Mouse (Mus musculus): Measurements from ENCODE around the gene Tulp4. TPM values are rescaled to one million over a fixed set of nuclear protein-coding genes. Genes with fewer than 3 reads are reported as not detected.

Tulp4 gene
- polyA plus RNA-seq, 1 experiment from 2014 or later = 113 TPM

GRCm38 (mm10) chr17:6091604-6092003 lies 14.6 kb upstream of the Tulp4 start:
- Histone ChIP-seq H3K9ac (ENCODE audit: low read depth, low read length) (no peak overlapping the region), H3K27me3 (replicated peaks; ENCODE audit: control insufficient read depth, insufficient read depth, low read length) (no peaks in the 10 kb centered on the region), H3K36me3 (ENCODE audit: control insufficient read depth, insufficient read depth, low read length) (peaks cover 2% of the 10 kb centered on the region; the same call in 1 of the 2 replicates), H3K4me2 (ENCODE audit: low read length) (no peak overlapping the region), H3K4me3 (ENCODE audit: low read length) (no peak overlapping the region), H3K9me3 (ENCODE audit: control insufficient read depth, low read length) (no peaks in the 10 kb centered on the region), H3K4me1 (ENCODE audit: control insufficient read depth, insufficient read depth, low read depth, low read length) (no peaks in the 10 kb centered on the region), H3K27ac (ENCODE audit: low read depth, low read length) (no peak overlapping the region)
- no peak for ATAC-seq
- 93% methylated on average over 6 of the region's 6 CpGs for WGBS

GRCm38 (mm10) chr17:6095579-6095978 lies 10.7 kb upstream of the Tulp4 start:
- Histone ChIP-seq H3K4me1 (ENCODE audit: control insufficient read depth, insufficient read depth, low read depth, low read length) (no peaks in the 10 kb centered on the region), H3K4me3 (ENCODE audit: low read length) (no peak overlapping the region), H3K27me3 (replicated peaks; ENCODE audit: control insufficient read depth, insufficient read depth, low read length) (no peaks in the 10 kb centered on the region), H3K27ac (ENCODE audit: low read depth, low read length) (no peak overlapping the region), H3K9me3 (ENCODE audit: control insufficient read depth, low read length) (no peaks in the 10 kb centered on the region), H3K9ac (ENCODE audit: low read depth, low read length) (no peak overlapping the region), H3K36me3 (ENCODE audit: control insufficient read depth, insufficient read depth, low read length) (no peaks in the 10 kb centered on the region), H3K4me2 (ENCODE audit: low read length) (no peak overlapping the region)
- ATAC-seq = no peak

GRCm38 (mm10) chr17:6097884-6098283 lies 8.4 kb upstream of the Tulp4 start:
- H3K4me3 ChIP-seq (ENCODE audit: low read length) = no peak overlapping the region
- 32% methylated on average over 4 of the region's 4 CpGs for WGBS
- no peak overlapping the region for H3K27ac ChIP-seq (ENCODE audit: low read depth, low read length)
- H3K27me3 ChIP-seq (replicated peaks; ENCODE audit: control insufficient read depth, insufficient read depth, low read length) = no peaks in the 10 kb centered on the region
- no peaks in the 10 kb centered on the region for H3K9me3 ChIP-seq (ENCODE audit: control insufficient read depth, low read length)
- ATAC-seq = peak; percentile 69; the same call in 1 of the 2 replicates
- no peaks in the 10 kb centered on the region for H3K36me3 ChIP-seq (ENCODE audit: control insufficient read depth, insufficient read depth, low read length)
- H3K4me1 ChIP-seq (ENCODE audit: control insufficient read depth, insufficient read depth, low read depth, low read length) = no peaks in the 10 kb centered on the region
- H3K4me2 ChIP-seq (ENCODE audit: low read length) = no peak overlapping the region
- no peak overlapping the region for H3K9ac ChIP-seq (ENCODE audit: low read depth, low read length)

- Histone ChIP-seq H3K36me3 (ENCODE audit: control insufficient read depth, insufficient read depth, low read length) (no peaks in the 10 kb centered on the region), H3K4me1 (ENCODE audit: control insufficient read depth, insufficient read depth, low read depth, low read length) (peaks cover 3% of the 10 kb centered on the region), H3K9me3 (ENCODE audit: control insufficient read depth, low read length) (no peaks in the 10 kb centered on the region), H3K9ac (ENCODE audit: low read depth, low read length) (no peak overlapping the region), H3K4me3 (ENCODE audit: low read length) (no peak overlapping the region), H3K4me2 (ENCODE audit: low read length) (no peak overlapping the region), H3K27me3 (replicated peaks; ENCODE audit: control insufficient read depth, insufficient read depth, low read length) (no peaks in the 10 kb centered on the region), H3K27ac (ENCODE audit: low read depth, low read length) (no peak overlapping the region)
- ATAC-seq = no peak
- WGBS = 96% methylated on average over 3 of the region's 3 CpGs
Observed at GRCm38 (mm10) chr17:6102287-6102686, 4.0 kb upstream of the Tulp4 start.

- no peak overlapping the region for H3K27ac ChIP-seq (ENCODE audit: low read depth, low read length)
- no peaks in the 10 kb centered on the region for H3K9me3 ChIP-seq (ENCODE audit: control insufficient read depth, low read length)
- no peak overlapping the region for H3K4me2 ChIP-seq (ENCODE audit: low read length)
- ATAC-seq = no peak
- H3K4me1 ChIP-seq (ENCODE audit: control insufficient read depth, insufficient read depth, low read depth, low read length) = peaks cover 12% of the 10 kb centered on the region
- no peak overlapping the region for H3K4me3 ChIP-seq (ENCODE audit: low read length)
- H3K27me3 ChIP-seq (replicated peaks; ENCODE audit: control insufficient read depth, insufficient read depth, low read length) = no peaks in the 10 kb centered on the region
- H3K9ac ChIP-seq (ENCODE audit: low read depth, low read length) = no peak overlapping the region
- no peaks in the 10 kb centered on the region for H3K36me3 ChIP-seq (ENCODE audit: control insufficient read depth, insufficient read depth, low read length)
- WGBS = 78% methylated on average over 6 of the region's 6 CpGs
Observed at GRCm38 (mm10) chr17:6103566-6103965, 2.7 kb upstream of the Tulp4 start.

GRCm38 (mm10) chr17:6107015-6107601 lies 871 bp downstream of the Tulp4 start:
- Histone ChIP-seq H3K27ac (ENCODE audit: low read depth, low read length) (peak overlapping the region; percentile 99), H3K27me3 (replicated peaks; ENCODE audit: control insufficient read depth, insufficient read depth, low read length) (no peaks in the 10 kb centered on the region), H3K36me3 (ENCODE audit: control insufficient read depth, insufficient read depth, low read length) (no peaks in the 10 kb centered on the region; the same call in 1 of the 2 replicates), H3K4me1 (ENCODE audit: control insufficient read depth, insufficient read depth, low read depth, low read length) (peaks cover 24% of the 10 kb centered on the region), H3K9ac (ENCODE audit: low read depth, low read length) (peak overlapping the region; percentile 99), H3K4me3 (ENCODE audit: low read length) (peak overlapping the region; percentile 93), H3K4me2 (ENCODE audit: low read length) (peak overlapping the region; percentile 86), H3K9me3 (ENCODE audit: control insufficient read depth, low read length) (no peaks in the 10 kb centered on the region)
- ATAC-seq = peak; percentile 66; the same call in 1 of the 2 replicates
- under 1% methylated on average over 49 of the region's 50 CpGs for WGBS

- no peak for ATAC-seq
- H3K9ac ChIP-seq (ENCODE audit: low read depth, low read length) = peak overlapping the region; percentile 99
- H3K9me3 ChIP-seq (ENCODE audit: control insufficient read depth, low read length) = no peaks in the 10 kb centered on the region
- 29% methylated on average over 7 of the region's 7 CpGs for WGBS
- peaks cover 24% of the 10 kb centered on the region for H3K4me1 ChIP-seq (ENCODE audit: control insufficient read depth, insufficient read depth, low read depth, low read length)
- H3K27ac ChIP-seq (ENCODE audit: low read depth, low read length) = peak overlapping the region; percentile 99
- peak overlapping the region; percentile 86 for H3K4me2 ChIP-seq (ENCODE audit: low read length)
- H3K4me3 ChIP-seq (ENCODE audit: low read length) = peak overlapping the region; percentile 93
- H3K27me3 ChIP-seq (replicated peaks; ENCODE audit: control insufficient read depth, insufficient read depth, low read length) = no peaks in the 10 kb centered on the region
- H3K36me3 ChIP-seq (ENCODE audit: control insufficient read depth, insufficient read depth, low read length) = no peaks in the 10 kb centered on the region; the same call in 1 of the 2 replicates
Observed at GRCm38 (mm10) chr17:6108175-6108574, 1.9 kb downstream of the Tulp4 start.

- Histone ChIP-seq H3K4me1 (ENCODE audit: control insufficient read depth, insufficient read depth, low read depth, low read length) (peaks cover 21% of the 10 kb centered on the region), H3K4me3 (ENCODE audit: low read length) (no peak overlapping the region), H3K4me2 (ENCODE audit: low read length) (no peak overlapping the region), H3K9me3 (ENCODE audit: control insufficient read depth, low read length) (no peaks in the 10 kb centered on the region), H3K9ac (ENCODE audit: low read depth, low read length) (no peak overlapping the region), H3K27me3 (replicated peaks; ENCODE audit: control insufficient read depth, insufficient read depth, low read length) (no peaks in the 10 kb centered on the region), H3K27ac (ENCODE audit: low read depth, low read length) (no peak overlapping the region), H3K36me3 (ENCODE audit: control insufficient read depth, insufficient read depth, low read length) (no peaks in the 10 kb centered on the region; the same call in 1 of the 2 replicates)
- no peak for ATAC-seq
- WGBS = 82% methylated on average over 3 of the region's 3 CpGs
Observed at GRCm38 (mm10) chr17:6110956-6111355, 4.7 kb downstream of the Tulp4 start.

- Histone ChIP-seq H3K36me3 (ENCODE audit: control insufficient read depth, insufficient read depth, low read length) (no peaks in the 10 kb centered on the region; the same call in 1 of the 2 replicates), H3K27ac (ENCODE audit: low read depth, low read length) (no peak overlapping the region), H3K9me3 (ENCODE audit: control insufficient read depth, low read length) (no peaks in the 10 kb centered on the region), H3K27me3 (replicated peaks; ENCODE audit: control insufficient read depth, insufficient read depth, low read length) (no peaks in the 10 kb centered on the region), H3K9ac (ENCODE audit: low read depth, low read length) (no peak overlapping the region), H3K4me1 (ENCODE audit: control insufficient read depth, insufficient read depth, low read depth, low read length) (peaks cover 15% of the 10 kb centered on the region), H3K4me2 (ENCODE audit: low read length) (no peak overlapping the region), H3K4me3 (ENCODE audit: low read length) (no peak overlapping the region)
- ATAC-seq = no peak
- WGBS = 88% methylated on average over 6 of the region's 6 CpGs
Observed at GRCm38 (mm10) chr17:6113653-6114052, 7.4 kb downstream of the Tulp4 start.
